Mouse (Mus musculus): ENCODE measurements at regions not wholly inside any gene's neighbourhood (a gene's known extent, or its start where the extent isn't known, plus 50 kb on each side); places are given as distances from the start of the nearest gene placed in this dataset.

DNA sequence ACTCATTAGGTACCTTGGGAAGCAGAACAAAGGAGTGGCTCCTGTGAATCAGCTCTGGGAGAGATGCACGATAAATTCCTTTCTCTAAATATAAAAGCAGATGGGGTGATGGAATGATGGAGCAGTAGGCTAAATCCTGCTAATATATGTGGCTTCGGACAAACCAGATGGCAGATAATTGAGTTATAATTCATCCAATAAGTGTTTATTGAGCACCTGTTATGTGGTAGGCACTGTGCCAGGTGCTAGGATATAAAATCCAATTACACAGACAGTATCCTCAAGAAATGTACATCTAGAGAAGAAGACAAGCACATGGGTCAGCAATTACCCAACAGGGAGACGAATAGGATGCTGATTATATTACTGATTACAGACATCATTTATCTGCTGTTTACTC, 394.2 kb upstream of the Etaa1 start:
- Histone ChIP-seq H3K4me2 (replicated peaks) (no peak overlapping the region), H3K27ac (no peak overlapping the region), H3K4me3 (no peak overlapping the region), H3K27me3 (no peaks in the 10 kb centered on the region), H3K4me1 (no peaks in the 10 kb centered on the region), H3K9me3 (replicated peaks) (no peaks in the 10 kb centered on the region), H3K9ac (no peak overlapping the region), H3K36me3 (no peaks in the 10 kb centered on the region)
- ATAC-seq (ENCODE audit: low FRiP score) = no peak
- WGBS = 79% methylated on average over 3 of the region's 3 CpGs

DNA sequence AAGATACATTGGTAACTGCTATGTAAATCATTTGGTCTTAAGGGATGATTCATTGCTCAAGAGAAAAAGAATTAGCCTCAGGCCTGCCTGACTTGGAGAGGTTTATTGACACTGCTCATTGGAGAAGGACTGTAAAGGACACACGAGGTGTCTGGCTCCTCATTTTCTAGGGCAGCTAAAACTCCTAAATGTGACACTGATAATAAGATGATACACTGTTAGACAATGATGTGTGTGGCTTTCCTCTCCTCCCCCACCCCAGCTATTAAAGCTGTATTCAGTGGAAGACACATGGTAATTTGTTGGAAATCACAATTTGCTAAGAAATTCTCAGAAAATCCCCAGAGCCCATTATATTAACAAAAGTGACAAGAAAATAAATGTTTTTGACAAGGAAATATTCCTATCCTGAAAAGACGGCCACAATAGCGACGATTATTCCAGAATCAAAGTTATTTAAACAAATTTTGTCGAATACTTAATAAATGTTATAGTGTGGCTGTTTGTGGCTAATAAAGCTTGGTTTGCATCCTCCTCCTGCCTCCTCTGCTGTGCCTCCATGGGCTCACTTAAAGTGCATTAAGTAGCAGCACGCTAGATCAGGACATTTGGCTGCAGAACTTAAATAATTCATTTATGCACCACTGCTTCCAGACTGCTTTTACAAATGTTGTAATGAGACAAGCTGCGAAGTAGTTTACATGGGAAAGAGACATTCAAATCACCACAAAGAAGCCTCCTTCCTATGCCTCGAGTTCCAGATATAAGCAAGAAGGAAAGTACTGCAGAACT, 360.0 kb upstream of the Etaa1 start:
- WGBS = 63% methylated on average over 8 of the region's 8 CpGs
- no peak overlapping the region for H3K27ac ChIP-seq
- H3K36me3 ChIP-seq = no peaks in the 10 kb centered on the region
- no peak for ATAC-seq (ENCODE audit: low FRiP score)
- H3K9me3 ChIP-seq (replicated peaks) = no peaks in the 10 kb centered on the region
- H3K9ac ChIP-seq = no peak overlapping the region
- no peak overlapping the region for H3K4me3 ChIP-seq
- no peak overlapping the region for H3K4me2 ChIP-seq (replicated peaks)
- no peaks in the 10 kb centered on the region for H3K27me3 ChIP-seq
- H3K4me1 ChIP-seq = no peaks in the 10 kb centered on the region

DNA sequence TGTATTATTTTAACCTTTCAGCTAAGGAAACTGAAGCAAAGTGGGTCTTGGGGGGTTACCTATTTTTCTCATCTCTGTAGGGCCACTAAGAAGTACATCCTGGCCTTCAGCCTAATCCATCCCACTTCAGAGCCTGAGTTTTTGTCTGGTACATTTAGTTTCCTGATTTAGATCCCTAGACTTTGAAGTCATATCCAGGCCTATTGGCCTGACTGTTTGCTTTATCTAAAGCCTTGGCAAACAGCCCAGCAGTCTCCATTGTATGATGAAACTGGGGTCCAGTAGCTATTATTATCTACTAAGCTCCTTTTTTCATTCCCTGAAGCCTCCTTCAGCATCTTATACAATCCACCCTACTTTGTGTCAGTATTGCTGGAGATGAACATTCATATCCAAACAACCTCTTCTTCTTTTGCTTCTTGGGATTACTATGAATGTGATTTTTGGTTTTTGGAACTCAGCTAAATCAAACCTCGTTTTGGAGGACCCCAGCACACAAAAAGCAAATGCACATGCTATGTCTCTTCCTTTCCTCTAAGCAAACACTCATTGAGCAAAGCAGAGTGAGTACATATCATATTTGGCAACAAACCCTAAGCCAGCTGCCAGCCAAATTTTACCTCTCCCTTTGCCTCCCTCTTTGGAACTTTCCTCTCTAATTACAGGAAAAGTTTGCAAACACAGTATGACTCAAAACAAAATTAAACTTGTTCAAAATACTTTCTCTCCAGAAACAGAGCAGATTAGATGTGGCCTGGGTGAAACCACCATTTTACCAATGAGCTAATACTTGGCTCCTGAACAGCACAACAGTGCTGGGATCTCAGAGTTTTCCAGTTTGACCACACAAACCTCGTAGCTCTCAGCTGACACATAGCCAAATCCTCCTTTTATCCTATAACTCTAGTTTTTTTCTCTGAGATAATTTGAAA, 342.8 kb upstream of the Etaa1 start:
- H3K9me3 ChIP-seq (replicated peaks) = no peaks in the 10 kb centered on the region
- H3K36me3 ChIP-seq = no peaks in the 10 kb centered on the region
- H3K4me3 ChIP-seq = no peak overlapping the region
- ATAC-seq (ENCODE audit: low FRiP score) = no peak
- WGBS = 71% methylated on average over 2 of the region's 2 CpGs
- H3K27ac ChIP-seq = no peak overlapping the region
- H3K27me3 ChIP-seq = no peaks in the 10 kb centered on the region
- H3K4me1 ChIP-seq = no peaks in the 10 kb centered on the region
- no peak overlapping the region for H3K4me2 ChIP-seq (replicated peaks)
- H3K9ac ChIP-seq = no peak overlapping the region

DNA sequence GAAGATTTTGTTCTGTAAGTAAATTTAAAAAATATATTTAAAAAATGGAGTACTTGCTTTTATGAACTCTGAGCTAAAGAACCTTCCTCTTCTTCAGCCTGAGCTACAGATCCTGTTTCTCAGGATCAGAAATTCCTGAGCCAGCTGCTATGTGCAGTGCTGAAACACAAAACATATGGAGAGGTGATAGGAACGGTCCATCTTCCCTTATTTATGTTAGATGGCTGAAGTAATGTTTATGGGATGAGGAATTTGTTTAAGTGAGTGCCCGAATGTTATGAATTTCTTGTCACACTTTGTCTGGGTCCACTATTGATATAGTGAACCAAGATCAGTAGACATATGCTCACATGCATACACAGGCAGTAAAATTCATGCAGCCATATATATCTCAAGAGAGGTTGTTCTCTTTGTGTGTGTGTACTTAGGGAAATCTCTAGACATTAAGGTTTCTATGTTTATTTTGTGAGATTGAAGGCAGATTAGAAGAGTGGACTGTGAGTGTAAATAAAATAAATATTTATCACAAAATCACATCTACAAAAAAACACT, 325.0 kb upstream of the Etaa1 start:
- H3K36me3 ChIP-seq = no peaks in the 10 kb centered on the region
- no peak overlapping the region for H3K27ac ChIP-seq
- no peak overlapping the region for H3K9ac ChIP-seq
- H3K4me2 ChIP-seq (replicated peaks) = no peak overlapping the region
- ATAC-seq (ENCODE audit: low FRiP score) = no peak
- no peaks in the 10 kb centered on the region for H3K4me1 ChIP-seq
- WGBS = 67% methylated on average over 2 of the region's 2 CpGs
- no peaks in the 10 kb centered on the region for H3K27me3 ChIP-seq
- no peaks in the 10 kb centered on the region for H3K9me3 ChIP-seq (replicated peaks)
- H3K4me3 ChIP-seq = no peak overlapping the region

DNA sequence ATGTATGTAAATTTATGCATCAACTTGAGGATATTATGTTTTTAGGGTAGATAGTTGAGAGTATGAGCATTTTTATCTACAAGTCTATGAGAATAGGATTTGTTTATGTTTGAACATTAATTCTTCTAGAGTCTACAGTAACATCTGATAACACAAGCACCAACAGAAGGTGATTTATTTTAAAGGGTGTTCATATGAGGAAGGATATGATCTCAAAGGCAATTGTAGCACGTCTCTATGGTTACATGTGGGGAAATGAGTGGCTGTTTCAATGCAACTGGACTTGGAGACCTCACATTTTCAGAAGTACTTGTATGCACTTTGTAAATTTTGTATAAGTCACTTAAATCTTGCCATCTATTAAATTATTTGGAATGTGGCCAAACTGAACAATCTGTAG, 318.7 kb upstream of the Etaa1 start:
- ATAC-seq (ENCODE audit: low FRiP score) = no peak
- 91% methylated on average over 1 of the region's 1 CpGs for WGBS
- Histone ChIP-seq H3K9ac (no peak overlapping the region), H3K4me3 (no peak overlapping the region), H3K4me1 (no peaks in the 10 kb centered on the region), H3K27me3 (no peaks in the 10 kb centered on the region), H3K36me3 (no peaks in the 10 kb centered on the region), H3K9me3 (replicated peaks) (no peaks in the 10 kb centered on the region), H3K27ac (no peak overlapping the region), H3K4me2 (replicated peaks) (no peak overlapping the region)

DNA sequence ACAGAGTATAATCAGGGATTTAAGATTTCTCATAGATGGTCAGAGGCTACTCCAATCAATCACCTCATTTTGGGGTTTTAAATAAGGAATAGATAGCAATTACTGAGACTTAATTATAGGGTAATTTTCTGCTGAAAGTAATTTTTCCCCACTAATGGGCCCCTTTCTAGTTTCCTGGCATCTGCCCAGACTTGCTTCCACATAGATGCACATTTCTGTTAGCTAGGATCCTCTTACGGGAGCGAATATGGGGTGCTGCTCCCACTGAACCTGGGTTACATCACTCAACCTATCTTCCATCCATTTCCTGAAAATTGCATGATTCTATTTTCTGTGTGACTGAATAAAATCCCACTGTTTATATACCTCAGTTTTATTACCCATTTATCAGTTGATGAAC, 312.5 kb upstream of the Etaa1 start:
- no peak for ATAC-seq (ENCODE audit: low FRiP score)
- no peaks in the 10 kb centered on the region for H3K36me3 ChIP-seq
- no peak overlapping the region for H3K9ac ChIP-seq
- no peaks in the 10 kb centered on the region for H3K4me1 ChIP-seq
- H3K4me3 ChIP-seq = no peak overlapping the region
- WGBS = 87% methylated on average over 2 of the region's 2 CpGs
- H3K27me3 ChIP-seq = no peaks in the 10 kb centered on the region
- H3K4me2 ChIP-seq (replicated peaks) = no peak overlapping the region
- no peak overlapping the region for H3K27ac ChIP-seq
- no peaks in the 10 kb centered on the region for H3K9me3 ChIP-seq (replicated peaks)

DNA sequence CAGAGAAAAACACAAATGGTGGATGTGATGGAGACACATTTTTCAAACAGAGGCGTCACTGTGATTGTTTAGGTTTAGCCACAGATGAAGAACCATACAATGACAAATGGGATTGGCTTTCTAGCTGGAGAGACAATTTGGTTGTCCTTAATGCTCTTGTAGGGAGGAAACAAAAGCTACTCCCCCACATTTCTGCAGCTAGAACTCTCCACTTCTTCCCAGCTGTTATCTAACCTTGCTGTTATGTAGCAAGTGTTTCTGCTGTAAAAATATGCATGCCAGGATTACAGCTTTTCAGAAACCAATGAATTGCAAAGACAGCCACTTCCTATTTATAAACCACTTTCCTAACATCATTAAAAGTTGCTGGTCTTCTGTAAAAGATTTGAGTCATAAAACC, 309.2 kb upstream of the Etaa1 start:
- Histone ChIP-seq H3K4me1 (no peaks in the 10 kb centered on the region), H3K36me3 (no peaks in the 10 kb centered on the region), H3K4me2 (replicated peaks) (no peak overlapping the region), H3K9me3 (replicated peaks) (no peaks in the 10 kb centered on the region), H3K27ac (no peak overlapping the region), H3K27me3 (no peaks in the 10 kb centered on the region), H3K9ac (no peak overlapping the region), H3K4me3 (no peak overlapping the region)
- WGBS = 61% methylated on average over 1 of the region's 1 CpGs
- no peak for ATAC-seq (ENCODE audit: low FRiP score)

DNA sequence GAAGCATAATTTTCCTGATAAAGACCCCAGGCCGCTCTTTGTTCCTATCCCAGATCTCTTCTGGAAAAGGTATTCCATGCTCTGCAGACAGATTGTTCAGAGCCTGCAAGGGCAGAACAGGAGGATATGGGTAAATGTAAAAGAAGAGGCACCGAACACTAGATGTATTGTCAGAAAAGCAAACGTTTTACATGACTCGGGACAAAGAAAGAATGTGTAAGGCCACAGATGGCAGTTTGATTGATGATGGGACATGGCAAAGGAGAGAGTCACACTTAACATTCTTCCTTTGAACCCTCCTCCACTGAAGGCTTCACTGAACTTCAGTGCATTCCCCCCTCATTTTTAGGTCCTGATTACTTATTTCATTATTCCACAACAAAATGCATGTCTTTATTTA, 295.6 kb upstream of the Etaa1 start:
- H3K27me3 ChIP-seq = no peaks in the 10 kb centered on the region
- 23% methylated on average over 4 of the region's 4 CpGs for WGBS

DNA sequence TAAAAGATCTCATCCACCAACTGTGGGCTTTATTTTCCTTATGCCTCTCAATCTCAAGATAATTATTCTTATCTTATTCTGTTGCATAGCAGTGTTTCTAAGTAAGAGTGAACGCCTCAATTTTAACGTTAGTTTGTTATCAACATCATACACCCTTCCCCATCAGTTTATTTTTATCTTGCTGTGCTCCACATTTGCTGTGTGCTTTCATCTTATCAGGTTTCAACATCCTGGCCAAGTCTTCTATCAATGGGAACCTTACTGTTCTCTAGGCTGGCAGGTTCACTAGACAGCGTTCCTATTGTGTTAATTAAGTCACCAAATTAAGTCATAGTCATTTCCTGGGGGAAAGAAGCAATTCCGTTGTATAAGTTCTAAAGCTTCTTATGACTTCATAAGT, 263.1 kb upstream of the Etaa1 start:
- H3K4me3 ChIP-seq = no peak overlapping the region
- 85% methylated on average over 4 of the region's 4 CpGs for WGBS
- no peaks in the 10 kb centered on the region for H3K27me3 ChIP-seq
- H3K9ac ChIP-seq = no peak overlapping the region
- no peaks in the 10 kb centered on the region for H3K36me3 ChIP-seq
- H3K4me2 ChIP-seq (replicated peaks) = no peak overlapping the region
- no peak overlapping the region for H3K27ac ChIP-seq
- no peaks in the 10 kb centered on the region for H3K4me1 ChIP-seq
- no peak for ATAC-seq (ENCODE audit: low FRiP score)
- no peaks in the 10 kb centered on the region for H3K9me3 ChIP-seq (replicated peaks)

More for the DNA sequence above, 295.6 kb upstream of the Etaa1 start:
- H3K9me3 ChIP-seq (replicated peaks) = no peaks in the 10 kb centered on the region
- no peak overlapping the region for H3K9ac ChIP-seq
- H3K36me3 ChIP-seq = no peaks in the 10 kb centered on the region
- H3K27ac ChIP-seq = peak overlapping the region; percentile 57; the same call in 1 of the 2 replicates
- H3K4me3 ChIP-seq = no peak overlapping the region
- no peak for ATAC-seq (ENCODE audit: low FRiP score)
- no peak overlapping the region for H3K4me2 ChIP-seq (replicated peaks)
- H3K4me1 ChIP-seq = no peaks in the 10 kb centered on the region

DNA sequence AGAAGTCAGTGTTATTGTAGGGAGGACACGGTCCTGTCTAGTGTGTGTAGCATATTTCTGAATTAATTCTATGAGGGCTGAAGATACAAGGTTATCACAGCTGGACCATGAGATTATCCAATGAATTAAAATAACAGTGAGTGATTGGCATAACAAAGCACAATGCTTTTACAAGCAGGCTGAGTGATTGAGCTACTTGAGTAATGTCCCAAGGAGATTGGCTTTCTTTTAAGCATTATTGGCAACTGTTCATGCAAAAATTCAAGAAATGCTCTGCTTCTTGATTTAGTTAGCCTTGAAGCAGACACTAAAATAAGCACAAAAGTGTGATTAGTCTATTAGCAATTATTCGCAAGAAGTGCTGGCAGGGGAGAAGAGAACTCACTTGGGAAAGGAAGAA, 219.4 kb upstream of the Etaa1 start:
- Histone ChIP-seq H3K4me3 (no peak overlapping the region), H3K4me1 (no peaks in the 10 kb centered on the region), H3K9ac (no peak overlapping the region), H3K27me3 (no peaks in the 10 kb centered on the region), H3K36me3 (no peaks in the 10 kb centered on the region), H3K4me2 (replicated peaks) (no peak overlapping the region), H3K27ac (no peak overlapping the region), H3K9me3 (replicated peaks) (no peaks in the 10 kb centered on the region)
- WGBS = 52% methylated on average over 2 of the region's 2 CpGs
- ATAC-seq (ENCODE audit: low FRiP score) = no peak

DNA sequence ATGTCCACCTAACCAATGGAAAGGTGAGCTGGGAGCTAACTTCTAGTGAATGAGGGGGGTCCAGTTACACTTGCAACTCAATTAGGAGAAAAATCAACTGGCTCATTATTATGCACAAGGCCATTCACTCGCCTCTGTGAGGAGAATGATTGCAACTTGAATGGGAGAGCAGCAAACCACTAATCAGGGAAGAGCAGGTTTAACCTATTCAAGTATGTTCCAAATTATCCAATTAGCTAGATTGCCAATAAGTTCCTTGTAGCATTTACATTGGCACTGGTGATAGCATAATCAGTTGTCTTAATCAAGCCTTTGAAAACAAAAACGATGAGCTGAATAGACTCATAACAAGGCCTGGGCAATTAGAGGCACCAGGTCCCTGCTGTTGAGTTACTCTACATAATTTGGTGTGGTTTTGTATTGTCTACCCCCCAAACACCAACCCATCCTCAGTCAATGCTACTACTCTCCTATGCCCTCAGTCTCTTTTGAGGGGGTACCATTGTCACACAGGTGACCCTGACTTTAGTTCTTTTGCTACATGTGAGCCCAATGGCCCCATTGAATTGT, 217.6 kb upstream of the Etaa1 start:
- no peaks in the 10 kb centered on the region for H3K36me3 ChIP-seq
- H3K4me1 ChIP-seq = no peaks in the 10 kb centered on the region
- H3K4me2 ChIP-seq (replicated peaks) = no peak overlapping the region
- no peaks in the 10 kb centered on the region for H3K9me3 ChIP-seq (replicated peaks)
- ATAC-seq (ENCODE audit: low FRiP score) = no peak
- no peak overlapping the region for H3K9ac ChIP-seq
- H3K27me3 ChIP-seq = no peaks in the 10 kb centered on the region
- H3K4me3 ChIP-seq = no peak overlapping the region
- no peak overlapping the region for H3K27ac ChIP-seq
- 64% methylated on average over 2 of the region's 2 CpGs for WGBS

DNA sequence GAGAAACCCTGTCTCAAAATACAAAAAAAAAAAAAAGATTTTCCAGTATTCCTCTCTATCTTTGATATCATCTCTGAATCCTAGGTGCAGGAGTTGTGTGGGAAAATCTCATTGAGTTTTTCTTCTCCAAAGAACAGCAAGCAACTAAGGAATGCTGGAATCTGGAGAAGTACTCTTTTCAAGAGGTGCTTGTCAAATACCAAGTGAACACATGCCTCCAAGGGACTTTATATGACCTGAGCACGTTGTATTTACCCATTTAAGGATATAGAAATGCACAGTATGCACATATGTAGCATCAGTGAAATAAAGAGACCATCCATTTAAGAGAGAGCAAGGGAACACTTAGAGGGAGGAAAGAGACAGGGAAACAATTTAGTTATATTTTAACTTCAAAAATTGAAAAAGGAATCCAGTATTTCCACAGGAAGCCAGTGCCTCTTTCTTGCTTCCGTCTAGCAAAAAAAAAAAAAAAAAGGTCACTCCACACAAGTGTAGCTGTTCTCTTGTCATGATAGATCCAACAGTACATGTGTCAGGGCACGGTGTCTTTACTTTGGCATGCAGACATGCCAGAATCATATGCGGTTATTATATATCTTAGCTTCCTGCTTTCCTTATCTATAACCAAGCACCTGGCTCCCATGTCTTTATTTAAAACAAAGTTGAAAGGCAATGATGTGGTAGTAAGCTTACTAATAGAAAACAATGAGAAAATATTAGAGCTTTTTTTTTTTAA, 212.1 kb upstream of the Etaa1 start:
- ATAC-seq (ENCODE audit: low FRiP score) = no peak

More for the DNA sequence above, 212.1 kb upstream of the Etaa1 start:
- Histone ChIP-seq H3K27me3 (no peaks in the 10 kb centered on the region), H3K27ac (no peak overlapping the region), H3K4me3 (no peak overlapping the region), H3K4me1 (no peaks in the 10 kb centered on the region), H3K4me2 (replicated peaks) (no peak overlapping the region), H3K9ac (no peak overlapping the region), H3K9me3 (replicated peaks) (no peaks in the 10 kb centered on the region), H3K36me3 (no peaks in the 10 kb centered on the region)
- WGBS = 86% methylated on average over 4 of the region's 4 CpGs
